Mouse (Mus musculus) neural tube, embryonic 11.5 days (tissue): ENCODE measurements at regions not wholly inside any gene's neighbourhood (a gene's known extent, or its start where the extent isn't known, plus 50 kb on each side); places are given as distances from the start of the nearest gene placed in this dataset.

ENCODE experiments used
- ATAC-seq: fragments of 200-750 bp; cut with Nextera tagmentation; 2 replicates; pipeline ENCODE4 v1.8.0; 2017; ENCODE audit warnings: moderate number of reproducible peaks, mild to moderate bottlenecking, moderate TSS enrichment, moderate library complexity; ENCODE audit not compliant: insufficient read depth, low FRiP score, low TSS enrichment
- DNase-seq: peaks from one replicate; pipeline ENCODE4 v3.0.0-alpha.2; 2015; ENCODE audit warnings: low spot score
- H3K27ac ChIP-seq: fragments of 300-500 bp; sonication (generic); 2 replicates; pipeline ENCODE4 v1.5.1; 2014; ENCODE audit warnings: low read depth, mild to moderate bottlenecking, low read length
- H3K27me3 ChIP-seq: fragments of 300-500 bp; sonication (generic); 2 replicates; pipeline ENCODE4 v1.6.1; 2014; ENCODE audit warnings: mild to moderate bottlenecking, low read length, mixed read lengths; ENCODE audit not compliant: control insufficient read depth, insufficient read depth
- H3K36me3 ChIP-seq: fragments of 300-500 bp; sonication (generic); 2 replicates; pipeline ENCODE4 v1.6.1; 2014; ENCODE audit warnings: mild to moderate bottlenecking, low read length, moderate library complexity, mixed read lengths; ENCODE audit not compliant: control insufficient read depth, insufficient read depth
- H3K4me1 ChIP-seq: fragments of 300-500 bp; sonication (generic); 2 replicates; pipeline ENCODE4 v1.6.1; 2014; ENCODE audit warnings: low read length, mixed read lengths; ENCODE audit not compliant: control insufficient read depth, insufficient read depth
- H3K4me2 ChIP-seq: fragments of 300-500 bp; sonication (generic); 2 replicates; pipeline ENCODE4 v1.6.1; 2014; ENCODE audit warnings: low read depth, mild to moderate bottlenecking, moderate library complexity
- H3K4me3 ChIP-seq: fragments of 300-500 bp; sonication (generic); 2 replicates; pipeline ENCODE4 v1.5.1; 2014; ENCODE audit warnings: low read depth, low read length
- H3K9ac ChIP-seq: fragments of 300-500 bp; sonication (generic); 2 replicates; pipeline ENCODE4 v1.6.1; 2014; ENCODE audit warnings: mild to moderate bottlenecking, low read length
- H3K9me3 ChIP-seq: fragments of 300-500 bp; sonication (generic); 2 replicates; pipeline ENCODE4 v1.6.1; 2016; ENCODE audit warnings: low read length; ENCODE audit not compliant: control insufficient read depth
- WGBS: fragments of 180-500 bp; shearing (Covaris S2); extraction: QIAGEN DNeasy Blood & Tissue Kit; methylation state at CpG from one replicate; pipeline ENCODE4 v1.1.7; 2014; 5-methylcytosine and 5-hydroxymethylcytosine counted together

DNA sequence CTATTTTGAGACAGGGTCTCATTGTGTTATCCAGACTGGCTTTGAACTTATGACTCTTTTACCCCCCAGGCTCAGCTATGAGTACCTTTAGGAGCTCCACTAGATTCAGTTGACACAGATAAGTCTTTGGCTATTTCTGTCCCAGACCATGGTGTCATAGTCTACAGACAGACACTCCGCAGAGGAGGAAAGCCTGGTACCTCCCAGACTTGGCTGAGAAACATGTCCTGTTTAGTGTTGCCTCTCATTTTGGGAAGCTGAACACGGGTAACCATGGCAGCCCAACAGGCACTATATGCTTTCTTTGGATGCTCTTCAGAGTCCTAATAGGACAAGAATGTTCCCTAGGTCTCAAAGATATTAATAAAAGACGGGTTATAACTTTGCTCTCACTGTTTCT lies 429.0 kb downstream of the Matn1 start:
- no peak overlapping the region for H3K4me2 ChIP-seq
- ATAC-seq = no peak
- no peak overlapping the region for H3K4me3 ChIP-seq
- H3K27ac ChIP-seq = no peak overlapping the region
- no peak overlapping the region for H3K9ac ChIP-seq
- 0 out of 2 replicates have a peak, but pooled peaks cover 4% of the 10 kb centered on the region for H3K4me1 ChIP-seq
- H3K36me3 ChIP-seq = no peaks in the 10 kb centered on the region
- no peaks in the 10 kb centered on the region for H3K27me3 ChIP-seq
- H3K9me3 ChIP-seq = no peaks in the 10 kb centered on the region
- no peak for DNase-seq
- 86% methylated on average over 3 of the region's 3 CpGs for WGBS

DNA sequence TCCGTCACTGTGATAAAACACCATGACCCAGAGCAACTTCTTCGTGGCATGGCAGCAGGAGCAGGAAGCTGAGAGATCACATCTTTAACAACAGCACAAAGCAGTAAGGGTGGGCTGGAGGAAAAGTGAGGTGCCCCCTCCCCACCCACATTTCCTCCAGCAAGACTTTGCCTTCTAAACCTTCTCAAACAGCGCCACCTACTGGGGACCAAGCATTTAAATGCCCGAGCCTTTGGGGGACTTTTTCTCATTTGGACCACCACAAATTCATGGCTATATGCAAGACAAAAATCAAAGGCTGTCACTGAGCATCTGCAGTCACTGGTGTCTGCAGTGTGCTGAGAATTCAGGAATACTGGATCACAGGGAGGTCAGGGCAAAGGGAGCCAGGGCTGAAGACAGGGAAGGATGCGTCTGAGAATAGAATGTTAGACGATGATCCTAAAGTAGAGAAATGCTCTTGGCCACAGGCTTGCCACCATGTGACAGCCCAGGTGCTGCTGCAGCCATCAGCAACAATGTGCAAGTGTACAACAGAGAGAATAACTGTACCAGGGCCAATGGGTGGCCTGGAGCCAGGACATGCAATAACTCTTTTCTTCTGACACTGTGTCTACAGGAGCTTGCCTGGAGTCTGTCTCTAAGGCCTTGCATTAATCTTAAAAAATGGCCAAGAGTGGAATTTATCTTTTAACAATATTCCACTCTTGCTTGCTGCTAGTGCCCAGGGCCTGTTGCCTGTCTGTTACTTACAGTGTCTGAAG lies 430.5 kb downstream of the Matn1 start:
- 88% methylated on average over 6 of the region's 6 CpGs for WGBS
- H3K27me3 ChIP-seq = no peaks in the 10 kb centered on the region
- ATAC-seq = no peak

DNA sequence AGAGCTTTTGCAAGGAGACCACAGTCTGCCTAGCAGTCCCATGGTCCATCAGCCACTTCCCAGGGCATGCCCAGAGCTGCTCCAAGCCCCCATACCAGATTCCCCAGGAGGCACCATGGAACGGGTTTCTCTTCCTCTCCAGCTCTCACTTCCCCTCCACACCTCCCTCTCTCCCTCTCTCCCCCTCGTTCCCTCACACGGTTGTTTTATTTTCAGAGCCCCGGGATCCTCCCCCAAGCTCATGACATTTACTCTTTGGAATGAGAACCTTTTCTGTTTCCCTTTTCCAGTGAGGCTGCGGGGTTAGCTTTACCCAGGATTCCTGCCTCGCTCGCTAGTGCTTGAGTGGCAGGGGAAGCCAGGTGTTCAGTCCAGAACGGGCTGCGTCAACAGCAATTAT lies 436.9 kb downstream of the Matn1 start:
- Histone ChIP-seq H3K4me3 (no peak overlapping the region), H3K36me3 (no peaks in the 10 kb centered on the region), H3K4me2 (no peak overlapping the region), H3K4me1 (peaks cover 9% of the 10 kb centered on the region; the same call in 1 of the 2 replicates), H3K9ac (no peak overlapping the region), H3K27ac (no peak overlapping the region), H3K27me3 (no peaks in the 10 kb centered on the region), H3K9me3 (no peaks in the 10 kb centered on the region)
- DNase-seq (no peak), ATAC-seq (no peak)
- 68% methylated on average over 9 of the region's 9 CpGs for WGBS

More for the DNA sequence above, 430.5 kb downstream of the Matn1 start:
- Histone ChIP-seq H3K9me3 (no peaks in the 10 kb centered on the region), H3K27ac (no peak overlapping the region), H3K4me3 (no peak overlapping the region), H3K36me3 (no peaks in the 10 kb centered on the region), H3K4me2 (no peak overlapping the region), H3K9ac (no peak overlapping the region), H3K4me1 (0 out of 2 replicates have a peak, but pooled peaks cover 4% of the 10 kb centered on the region)
- DNase-seq = no peak

DNA sequence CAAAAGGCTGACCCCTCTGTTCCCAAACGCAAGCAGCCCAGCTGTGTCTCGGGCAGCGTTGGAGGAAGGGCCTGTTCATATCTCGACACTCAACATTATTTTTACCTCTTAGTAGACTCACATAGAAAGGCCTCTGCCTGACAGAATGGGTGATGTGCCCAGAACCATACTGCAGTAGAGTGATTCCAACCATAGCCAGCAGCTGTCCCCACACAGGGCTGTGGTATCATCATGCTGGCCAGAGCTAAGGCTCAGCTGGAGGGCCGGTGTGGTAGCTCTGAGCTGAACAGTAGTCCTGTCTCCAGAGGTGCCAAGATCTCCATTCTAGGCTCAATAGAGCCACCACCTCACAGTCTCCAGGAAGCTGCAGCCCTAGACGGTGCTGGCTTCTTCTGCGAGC lies 437.3 kb downstream of the Matn1 start:
- Histone ChIP-seq H3K36me3 (no peaks in the 10 kb centered on the region), H3K4me3 (no peak overlapping the region), H3K27me3 (no peaks in the 10 kb centered on the region), H3K9me3 (no peaks in the 10 kb centered on the region), H3K27ac (no peak overlapping the region), H3K9ac (no peak overlapping the region), H3K4me2 (no peak overlapping the region), H3K4me1 (peaks cover 9% of the 10 kb centered on the region; the same call in 1 of the 2 replicates)
- ATAC-seq = no peak
- no peak for DNase-seq
- WGBS = 90% methylated on average over 7 of the region's 7 CpGs

DNA sequence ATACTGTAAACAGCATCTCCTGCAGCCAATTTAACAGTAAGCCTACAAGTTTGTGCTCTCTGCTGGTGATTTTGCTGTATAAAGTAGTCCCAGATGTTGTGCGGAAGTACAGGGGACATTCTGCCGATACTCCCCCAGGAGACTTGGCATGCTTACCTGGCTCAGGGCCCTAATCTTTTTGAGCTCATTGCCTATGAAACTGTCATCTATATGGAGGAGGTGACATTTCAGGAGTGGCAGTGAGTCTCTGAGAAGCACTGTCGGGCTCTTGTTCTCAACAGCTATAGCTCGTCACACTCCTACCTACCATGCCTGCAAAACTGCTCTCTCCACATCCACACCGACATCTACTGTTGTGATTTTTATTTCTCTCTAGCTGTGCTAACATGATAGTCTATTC lies 439.7 kb downstream of the Matn1 start:
- 87% methylated on average over 5 of the region's 5 CpGs for WGBS
- no peak overlapping the region for H3K4me3 ChIP-seq

DNA sequence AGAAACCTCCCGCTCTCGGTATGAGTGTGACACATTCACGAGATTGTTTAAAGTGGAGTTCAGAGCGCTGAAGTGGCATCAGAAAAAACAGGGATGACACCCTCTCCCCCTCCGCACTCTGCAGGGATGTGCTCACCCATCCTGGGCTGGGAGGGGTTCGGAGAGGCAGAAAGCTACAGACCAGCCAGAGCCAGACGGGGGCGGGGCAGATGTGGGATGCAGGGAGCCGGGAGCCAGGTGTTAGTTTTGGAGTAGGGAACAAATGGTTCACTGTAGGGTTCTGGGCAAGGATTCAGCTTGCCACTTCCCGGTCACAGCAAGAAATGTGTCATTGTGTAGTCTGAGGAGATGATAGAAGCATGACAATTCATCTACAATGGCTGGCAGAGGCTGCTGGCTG lies 442.8 kb downstream of the Matn1 start:
- Histone ChIP-seq H3K4me3 (no peak overlapping the region), H3K36me3 (no peaks in the 10 kb centered on the region), H3K4me2 (no peak overlapping the region), H3K9ac (no peak overlapping the region), H3K4me1 (no peaks in the 10 kb centered on the region), H3K9me3 (no peaks in the 10 kb centered on the region), H3K27ac (no peak overlapping the region), H3K27me3 (no peaks in the 10 kb centered on the region)
- 81% methylated on average over 10 of the region's 10 CpGs for WGBS
- ATAC-seq = no peak
- no peak for DNase-seq

More for the DNA sequence above, 439.7 kb downstream of the Matn1 start:
- DNase-seq = no peak
- Histone ChIP-seq H3K4me2 (no peak overlapping the region), H3K9me3 (no peaks in the 10 kb centered on the region), H3K27ac (no peak overlapping the region), H3K9ac (no peak overlapping the region), H3K4me1 (peaks cover 5% of the 10 kb centered on the region; the same call in 1 of the 2 replicates), H3K36me3 (no peaks in the 10 kb centered on the region), H3K27me3 (no peaks in the 10 kb centered on the region)
- no peak for ATAC-seq

DNA sequence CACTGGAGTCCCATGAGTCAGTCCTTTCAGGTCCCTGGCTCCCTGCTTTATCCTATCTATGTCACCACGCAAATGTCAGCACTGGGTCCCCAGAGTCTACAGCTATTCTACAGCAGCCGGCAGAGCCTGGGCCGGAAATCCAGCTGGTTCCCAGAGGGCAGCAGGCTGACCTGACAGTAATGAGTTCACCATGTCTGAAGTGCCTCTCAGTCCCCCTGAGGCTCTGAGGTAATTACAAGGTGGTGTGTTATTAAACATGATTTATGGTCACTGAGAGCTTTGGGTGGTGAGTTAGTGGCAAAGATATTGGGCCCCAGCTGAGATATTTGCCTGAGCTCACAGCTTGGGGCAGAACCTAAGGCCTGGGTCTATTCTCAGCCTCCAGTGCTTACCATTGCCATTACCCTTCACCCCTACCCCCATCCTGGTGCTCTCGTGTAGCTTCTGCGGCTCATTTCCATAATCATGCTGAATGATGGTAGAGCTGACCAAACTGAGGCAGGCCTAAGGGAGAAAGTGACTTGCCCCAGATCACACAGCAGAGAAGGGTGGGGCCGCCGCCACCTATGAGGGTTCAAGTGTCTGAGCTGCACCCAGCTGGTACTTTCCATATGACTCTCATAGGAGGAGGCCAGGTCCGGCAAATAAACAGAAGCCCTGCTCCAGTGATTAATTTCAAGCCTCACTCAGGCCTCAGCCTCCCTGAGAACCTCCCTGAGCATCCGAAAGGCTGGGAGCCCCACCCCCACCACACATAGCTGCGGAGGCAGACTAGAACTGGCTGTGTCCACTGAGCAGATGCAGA lies 446.8 kb downstream of the Ptpru start:
- H3K4me3 ChIP-seq = no peak overlapping the region
- no peaks in the 10 kb centered on the region for H3K27me3 ChIP-seq
- WGBS = 32% methylated on average over 10 of the region's 10 CpGs
- DNase-seq (peak; percentile 74), ATAC-seq (peak; percentile 83)
- H3K36me3 ChIP-seq = no peaks in the 10 kb centered on the region
- peak overlapping the region; percentile 58 for H3K27ac ChIP-seq
- no peak overlapping the region for H3K9ac ChIP-seq
- no peaks in the 10 kb centered on the region for H3K9me3 ChIP-seq
- H3K4me2 ChIP-seq = no peak overlapping the region
- 0 out of 2 replicates have a peak, but pooled peaks cover 2% of the 10 kb centered on the region for H3K4me1 ChIP-seq

DNA sequence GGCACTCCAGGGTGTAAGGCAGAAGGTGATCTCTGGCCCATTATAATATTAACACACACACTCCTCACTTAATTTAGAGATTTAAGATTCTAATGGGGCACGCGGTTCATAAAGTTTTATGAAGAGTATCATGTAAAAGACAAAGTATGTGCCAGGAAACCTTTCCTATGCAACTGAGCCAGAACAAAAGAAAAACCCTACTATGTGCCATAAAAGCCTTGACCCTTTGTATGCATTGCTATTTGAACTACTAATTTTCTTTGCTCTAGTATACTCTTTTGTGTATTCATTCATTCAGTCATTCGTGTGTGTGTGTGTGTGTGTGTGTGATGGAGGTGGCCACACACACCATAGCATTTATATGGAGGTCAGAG lies 446.2 kb downstream of the Ptpru start:
- ATAC-seq = no peak
- Histone ChIP-seq H3K27me3 (no peaks in the 10 kb centered on the region), H3K4me1 (0 out of 2 replicates have a peak, but pooled peaks cover 2% of the 10 kb centered on the region), H3K36me3 (no peaks in the 10 kb centered on the region), H3K27ac (0 out of 2 replicates have a peak overlapping the region, but pooled peaks have one; percentile 58), H3K4me3 (no peak overlapping the region), H3K4me2 (no peak overlapping the region), H3K9ac (no peak overlapping the region), H3K9me3 (no peaks in the 10 kb centered on the region)
- DNase-seq = no peak
- WGBS = 77% methylated on average over 3 of the region's 3 CpGs
